Mouse (Mus musculus) ovary, postnatal 10 days (tissue): Measurements from ENCODE around the gene Pcdh19.

ENCODE experiments used
- DNase-seq: peaks from one replicate; pipeline ENCODE4 v3.0.0; 2022; ENCODE audit warnings: low spot score

Gene Pcdh19

DNA sequence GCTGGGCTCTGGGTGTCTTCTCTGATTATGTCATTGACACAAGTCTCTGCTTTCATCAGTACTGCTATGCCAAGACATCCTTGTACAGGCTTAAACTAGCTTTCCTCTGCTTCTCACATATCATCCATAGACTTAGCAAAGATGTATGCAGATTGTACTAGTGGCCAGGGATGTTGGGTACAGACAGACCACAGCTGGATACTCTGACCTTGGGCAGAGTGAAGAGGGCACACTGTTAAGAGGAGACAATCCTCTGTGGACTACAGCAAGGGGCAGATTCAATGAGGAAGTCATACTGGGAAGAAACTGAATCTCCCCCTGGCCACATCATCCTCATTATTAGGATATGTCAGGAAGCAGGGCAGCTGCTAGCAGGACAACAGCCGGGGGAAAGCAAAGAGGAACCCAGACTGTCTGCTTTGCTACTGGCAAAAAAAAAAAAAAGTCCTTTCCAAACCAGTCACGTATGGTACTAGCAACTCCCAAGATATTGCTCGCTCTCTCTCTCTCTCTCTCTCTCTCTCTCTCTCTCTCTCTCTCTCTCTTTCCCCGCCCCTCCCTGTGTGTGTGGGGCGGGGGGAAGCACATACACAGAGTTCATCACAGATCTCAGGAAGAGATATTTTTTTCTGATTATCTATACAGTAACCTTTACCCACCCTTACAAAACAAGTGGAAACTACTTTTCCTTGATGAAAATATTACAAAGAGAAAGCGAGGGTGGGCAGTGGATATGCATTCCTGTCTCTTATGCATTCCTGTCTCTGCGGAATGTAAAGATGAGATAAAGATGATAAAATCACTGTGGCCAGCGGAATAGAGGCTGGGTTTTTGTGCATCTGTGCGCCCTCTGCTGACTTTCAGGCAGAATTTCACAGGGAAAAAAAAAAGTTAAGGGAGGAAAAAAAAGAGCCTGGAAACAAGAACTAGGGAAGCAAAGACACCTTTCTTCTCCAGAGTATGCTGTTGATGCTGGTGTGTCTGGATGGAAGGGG, 31.2 kb downstream of the Pcdh19 start:
- no peak for DNase-seq

DNA sequence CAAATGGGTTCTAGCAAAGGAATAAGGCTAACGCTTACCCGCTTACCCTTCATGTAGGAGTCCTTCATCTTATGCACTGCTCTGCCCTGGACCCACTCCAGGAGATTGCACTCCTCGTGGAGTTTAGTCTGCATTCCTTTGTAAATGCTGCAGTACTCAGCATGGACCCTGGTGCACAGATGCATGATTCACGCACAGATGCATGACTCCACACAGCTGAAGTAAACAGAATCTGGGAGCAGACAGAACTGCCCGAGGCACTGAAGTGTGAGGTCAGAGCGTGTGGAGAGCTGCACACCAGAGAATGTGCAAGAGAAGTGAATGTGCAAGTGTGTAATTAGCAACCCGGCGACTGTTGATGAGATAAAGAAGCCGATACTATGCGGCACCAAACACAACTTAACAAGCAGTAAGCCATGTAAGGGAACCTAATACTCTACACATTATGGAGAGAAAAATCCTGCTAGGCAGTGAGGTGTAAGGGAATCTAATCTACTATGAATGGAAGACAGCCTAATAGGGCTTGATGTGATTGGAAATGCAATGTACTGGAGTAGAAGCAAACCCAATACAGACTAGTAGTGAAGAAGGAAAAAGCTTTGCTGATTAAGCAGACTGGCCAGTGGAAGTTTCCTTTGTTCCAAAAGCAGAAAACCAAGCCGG, 32.8 kb downstream of the Pcdh19 start:
- DNase-seq = no peak

DNA sequence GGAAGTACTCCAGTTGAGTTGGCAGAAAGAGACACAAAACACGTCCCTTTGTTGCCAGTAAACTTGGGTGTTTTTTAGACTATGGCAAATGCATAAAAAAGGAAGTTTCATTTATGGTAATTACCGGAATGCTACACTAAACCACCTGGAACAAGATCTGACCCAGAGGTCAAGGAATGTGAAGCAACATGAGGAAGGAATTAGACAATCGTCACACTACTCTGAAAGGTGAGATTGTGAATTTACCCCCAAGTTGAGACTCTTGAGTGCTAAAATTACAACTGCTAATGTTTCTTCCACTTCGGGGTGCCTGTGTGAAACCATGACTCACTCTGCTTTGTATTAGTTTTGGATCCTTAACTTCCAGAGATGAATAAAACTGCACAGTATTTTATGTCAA, 33.6 kb downstream of the Pcdh19 start:
- no peak for DNase-seq

DNA sequence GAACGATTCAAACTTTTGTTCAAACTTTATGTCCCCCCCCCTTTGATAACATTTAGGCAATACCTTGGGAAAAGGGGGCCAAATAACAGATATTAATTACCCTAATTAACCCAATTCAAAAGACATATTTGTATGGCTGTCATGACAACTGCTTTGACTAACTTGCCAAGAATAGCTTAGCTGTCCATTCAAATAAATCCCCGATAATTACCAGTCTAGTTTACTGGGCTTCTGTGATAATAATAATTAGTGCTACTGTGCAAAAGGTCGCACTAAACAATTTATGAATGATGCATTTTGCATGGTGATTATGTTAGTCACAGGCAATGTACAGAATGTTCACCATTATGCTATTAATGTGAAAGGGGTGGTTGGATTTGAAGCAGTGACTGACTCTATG, 35.7 kb downstream of the Pcdh19 start:
- no peak for DNase-seq

DNA sequence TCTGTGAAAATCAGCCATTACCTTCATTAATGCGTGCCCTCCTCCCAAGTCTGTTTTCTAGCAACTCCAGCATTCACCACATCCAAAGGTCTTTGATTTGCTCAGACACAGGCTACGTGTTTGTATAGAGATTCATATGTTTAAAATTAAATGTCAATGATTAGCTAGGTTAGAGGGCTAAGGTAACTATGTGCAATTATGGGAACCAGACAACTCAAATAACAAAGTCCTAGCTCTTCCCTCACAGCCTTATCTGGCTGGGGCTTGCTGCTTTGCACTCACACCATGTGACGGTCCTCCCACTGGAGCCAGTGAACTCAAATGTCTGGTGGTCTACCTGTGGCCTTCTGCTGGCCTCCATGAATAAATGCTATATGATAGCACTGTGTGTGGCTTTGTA, 38.4 kb downstream of the Pcdh19 start:
- no peak for DNase-seq

DNA sequence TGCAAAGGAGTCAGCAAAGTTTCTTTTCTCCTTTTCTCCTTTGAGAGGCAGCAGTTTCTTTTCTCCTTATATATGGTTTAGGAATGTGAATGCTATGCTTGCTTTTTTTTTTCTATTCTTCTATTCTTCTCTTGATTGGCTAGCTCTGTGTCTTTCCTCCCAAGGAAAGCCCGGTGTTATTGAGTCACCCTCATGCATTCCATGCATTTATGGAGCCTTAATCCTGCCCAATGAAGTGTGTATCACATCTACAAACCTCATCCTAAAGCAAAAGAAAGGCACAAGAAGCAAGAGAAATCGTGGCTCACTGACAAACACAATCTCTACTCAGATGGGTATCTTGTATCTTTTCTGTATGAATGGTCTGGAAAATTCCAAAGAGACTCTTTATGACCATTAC, 41.0 kb downstream of the Pcdh19 start:
- DNase-seq = no peak

DNA sequence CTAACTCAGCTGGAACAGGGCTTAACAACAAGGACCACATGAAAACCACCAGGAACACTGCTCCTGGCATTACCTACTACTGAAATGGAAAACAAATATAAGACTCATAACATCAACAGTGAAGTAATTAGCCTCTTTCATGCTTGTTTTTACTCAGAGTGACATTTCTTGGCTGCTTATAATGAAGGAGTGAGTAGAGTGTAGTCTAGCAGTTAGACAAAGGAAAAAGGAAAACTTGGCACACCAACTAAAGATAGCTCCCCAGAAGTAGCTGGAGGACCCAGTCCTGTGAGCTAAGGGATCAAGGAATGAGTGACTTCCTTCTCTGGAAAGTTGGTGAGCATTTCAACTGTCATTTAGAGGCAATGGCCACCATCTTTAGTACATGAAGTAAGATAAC, 49.3 kb downstream of the Pcdh19 start:
- DNase-seq = no peak

DNA sequence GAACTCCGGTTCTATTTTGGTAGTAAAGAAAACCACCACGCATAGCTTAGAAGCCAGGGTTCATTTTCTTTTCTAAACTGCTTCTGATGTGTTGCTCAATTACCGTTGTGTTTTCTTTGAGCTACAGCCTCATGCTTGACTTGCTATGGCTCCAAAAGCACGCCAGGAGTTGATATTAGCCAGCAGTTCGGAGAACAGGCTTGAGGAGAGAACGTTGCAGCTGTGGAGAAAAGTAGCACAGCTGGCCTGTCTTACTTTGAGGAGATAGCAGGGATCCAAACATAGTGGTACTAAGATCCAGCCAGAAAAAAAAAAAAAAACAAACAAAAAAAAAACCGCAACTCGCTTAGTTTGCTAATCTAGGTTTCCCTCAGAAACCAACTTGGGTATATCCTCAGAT, 59.2 kb downstream of the Pcdh19 start:
- DNase-seq = no peak

DNA sequence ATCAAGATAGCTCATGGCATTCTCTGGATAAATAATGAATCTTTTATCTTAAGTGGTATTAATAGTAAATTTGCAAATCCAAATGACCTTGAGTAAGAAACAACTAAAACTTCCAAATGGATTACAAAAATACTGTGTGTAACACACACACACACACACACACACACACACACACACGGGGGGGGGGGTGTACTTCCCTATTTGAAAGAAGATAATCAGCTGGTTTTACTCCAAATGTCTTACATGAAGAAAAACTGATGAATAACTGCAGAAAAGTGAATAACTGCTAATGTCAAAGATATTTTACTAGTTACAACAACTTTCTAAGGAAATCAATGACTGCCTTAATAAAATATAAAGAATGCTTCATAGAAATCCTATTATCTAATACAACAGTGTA, 70.6 kb downstream of the Pcdh19 start:
- no peak for DNase-seq

DNA sequence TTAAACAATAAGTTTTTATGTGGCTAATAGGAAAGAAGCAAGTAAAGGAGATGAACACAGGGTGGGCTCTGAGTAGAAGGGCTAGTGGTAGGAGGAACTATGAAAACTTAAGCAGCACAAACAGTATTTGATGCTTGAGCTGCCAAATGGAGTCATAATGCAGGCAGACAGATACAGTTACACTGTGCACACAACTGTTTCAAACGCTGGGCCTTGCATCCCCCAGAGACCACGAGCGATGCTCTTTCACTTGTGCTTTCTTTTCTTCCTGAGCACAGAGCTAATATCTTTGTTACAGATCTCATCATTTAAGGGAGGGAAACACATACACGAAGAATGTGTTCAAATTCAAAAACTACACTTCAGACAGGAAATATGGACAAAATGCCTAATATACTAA, 83.0 kb downstream of the Pcdh19 start:
- DNase-seq = no peak

DNA sequence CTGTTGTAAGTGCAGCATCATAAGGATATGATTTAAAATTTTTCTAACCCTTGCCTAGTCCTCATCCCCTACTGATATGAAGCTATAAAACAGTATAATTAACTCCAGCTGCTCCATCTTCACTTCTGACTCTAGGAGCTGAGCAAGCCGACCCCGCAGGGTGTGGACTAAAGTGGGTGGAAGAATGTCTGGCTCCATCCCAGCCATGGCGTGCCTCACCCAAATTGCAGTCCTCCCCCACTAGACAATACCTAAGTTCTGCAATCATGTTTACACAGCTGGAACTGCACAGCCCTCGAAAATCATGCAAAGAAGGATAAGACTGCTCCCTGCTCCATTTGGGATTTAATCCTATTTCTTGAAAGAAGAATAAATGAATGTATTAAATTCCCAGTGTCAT, 84.5 kb downstream of the Pcdh19 start:
- no peak for DNase-seq

DNA sequence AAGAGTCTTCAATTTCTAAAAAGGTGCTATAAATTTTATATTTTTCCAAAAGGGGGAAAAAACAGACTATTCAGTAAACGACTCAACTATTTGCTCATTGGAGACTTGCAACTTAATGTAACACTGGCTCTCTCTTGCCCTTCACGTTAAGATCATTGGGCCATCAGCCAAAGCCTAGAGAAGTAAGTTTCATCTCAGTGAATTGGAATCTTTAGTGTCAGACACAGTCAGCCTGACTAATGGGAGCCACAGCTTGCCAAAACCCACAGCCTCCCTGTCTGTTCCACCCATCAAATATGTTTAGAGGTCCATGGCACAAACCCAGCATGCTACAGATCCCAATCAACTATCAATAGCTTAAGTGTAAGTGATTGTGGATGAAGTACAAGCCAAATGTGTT, 86.7 kb downstream of the Pcdh19 start:
- DNase-seq = no peak

DNA sequence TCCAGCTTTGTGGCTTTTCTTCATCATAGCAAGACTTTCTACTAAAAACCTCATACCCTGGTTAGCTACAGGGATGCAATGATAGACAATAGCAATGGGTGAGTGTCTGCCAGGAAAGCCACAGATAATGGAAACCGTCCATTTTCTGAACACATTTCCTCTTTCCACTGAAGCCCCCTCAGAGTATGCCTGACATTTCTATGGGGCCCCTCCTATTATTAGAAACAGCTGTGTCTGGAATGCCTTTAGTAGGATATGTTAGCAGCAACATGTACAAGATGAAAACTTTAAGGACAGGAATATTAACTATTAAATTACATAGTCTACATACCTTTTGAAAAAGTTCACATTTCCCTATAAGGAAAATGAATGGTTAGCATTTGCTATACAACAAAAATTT, 87.1 kb downstream of the Pcdh19 start:
- no peak for DNase-seq

DNA sequence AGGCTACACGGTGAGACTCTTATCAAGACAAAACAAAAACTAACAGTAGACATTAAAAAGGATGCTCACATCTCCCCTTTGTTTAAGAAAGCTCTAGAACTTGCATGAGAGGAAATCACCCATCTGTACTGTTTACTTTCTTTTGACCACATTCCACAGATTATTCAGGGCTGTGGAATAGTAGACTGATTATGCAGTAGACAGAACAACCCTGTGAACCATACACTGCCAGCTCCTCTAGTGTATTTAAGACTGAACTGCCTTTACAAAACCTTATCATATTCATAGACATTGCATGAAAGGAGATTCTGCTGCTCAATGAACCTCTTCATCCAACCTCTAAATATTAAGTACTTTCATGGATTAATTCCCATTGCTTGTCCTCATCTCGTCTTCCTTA, 87.6 kb downstream of the Pcdh19 start:
- DNase-seq = no peak

DNA sequence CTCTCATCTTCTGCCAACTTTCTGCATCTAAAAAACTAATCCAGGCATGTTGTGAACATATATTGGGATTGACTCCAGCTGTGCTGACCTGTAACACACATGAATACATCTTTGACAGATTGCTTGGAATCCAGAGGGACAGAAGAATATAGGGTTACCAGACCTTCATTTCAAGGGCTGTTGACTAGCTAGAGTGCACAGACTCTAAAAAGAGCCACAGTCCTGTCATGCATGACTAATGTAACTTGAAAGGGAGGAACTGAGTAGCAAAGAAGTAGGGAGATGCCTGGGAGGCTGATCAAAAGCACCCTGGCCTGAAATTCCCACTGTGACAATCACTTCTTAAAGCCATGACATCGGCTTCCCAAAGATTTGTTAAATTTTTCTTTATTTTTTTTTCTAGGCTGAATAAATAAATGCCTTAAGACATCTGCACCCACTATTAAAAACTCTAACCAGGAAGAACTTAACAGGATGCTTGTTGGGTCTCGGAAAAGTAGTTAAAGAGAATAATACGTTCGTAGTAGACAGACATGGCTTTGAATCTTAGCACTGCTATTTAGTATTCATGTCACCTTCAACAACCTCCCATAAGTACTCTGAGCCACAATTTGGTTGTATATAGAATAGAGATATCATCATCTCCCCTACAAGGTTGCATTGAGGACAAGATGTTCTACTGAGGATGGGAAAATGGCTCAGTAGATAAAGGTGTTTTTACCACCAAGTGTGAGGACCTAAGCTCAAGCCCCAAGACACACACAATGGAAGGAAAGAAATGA, 113.0 kb downstream of the Pcdh19 start:
- DNase-seq = no peak

DNA sequence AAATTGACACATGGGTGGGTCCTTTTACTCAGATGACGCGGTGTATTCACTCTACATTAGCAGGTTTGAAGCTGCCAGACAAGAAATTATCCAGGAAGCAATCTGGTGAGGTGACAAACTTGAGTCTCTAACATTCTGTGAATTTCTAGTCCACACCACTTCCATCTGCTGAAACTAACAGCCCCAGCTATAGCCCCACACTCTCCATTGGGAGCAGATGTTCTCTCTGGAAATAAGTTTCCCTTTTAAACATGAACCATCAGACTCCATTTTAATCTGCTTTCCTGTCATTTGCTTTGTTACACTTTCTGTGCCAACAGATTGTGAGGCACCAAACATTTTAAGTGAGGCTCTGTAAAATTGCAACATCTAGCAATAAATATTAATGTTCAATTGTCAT, 123.4 kb downstream of the Pcdh19 start:
- no peak for DNase-seq
